Mouse (Mus musculus): Measurements from ENCODE around the gene Hist1h2ag.

- TF ChIP-seq TAL1 (conservative IDR thresholded peaks at IDR 0.05; ENCODE audit: low read depth, low read length) (no peak), CTCF (IDR thresholded peaks at IDR 0.05; ENCODE audit: low read depth, low read length) (no peak), GATA2 (IDR thresholded peaks at IDR 0.05; ENCODE audit: borderline replicate concordance, low read depth, low read length) (no peak), GATA1 (IDR thresholded peaks at IDR 0.05; ENCODE audit: borderline replicate concordance, low read length) (no peak)
Observed at GRCm38 (mm10) chr13:22033741-22034442, 8.9 kb downstream of the Hist1h2ag start.

Measured in G1E (cell line).